Mouse (Mus musculus): Measurements from ENCODE around the gene Myo6.
A peak's percentile ranks its signal among the peaks of the same experiment; 100 is the strongest.

Myo6 gene

DNA sequence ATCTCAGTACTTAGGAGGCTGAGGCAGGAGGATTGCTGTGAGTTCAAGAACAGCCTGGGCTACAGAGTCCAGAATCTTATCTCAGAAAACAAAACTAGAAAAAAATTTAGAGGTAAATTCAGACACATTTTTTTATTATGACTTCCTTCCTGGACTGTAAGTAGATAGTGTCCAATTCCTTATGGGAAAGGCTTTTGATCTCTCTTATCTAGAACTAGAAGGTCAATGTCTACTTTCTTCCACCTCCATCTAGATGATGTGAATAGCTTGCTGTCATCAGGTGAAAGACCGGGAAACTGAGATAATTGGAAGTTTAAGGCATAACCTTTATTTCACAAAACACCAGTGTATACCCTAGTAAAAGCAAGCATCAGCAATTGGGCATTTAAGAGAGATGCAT lies 16.9 kb downstream of the Myo6 start:
- no peak for DNase-seq (ENCODE audit: low read depth, low spot score)

DNA sequence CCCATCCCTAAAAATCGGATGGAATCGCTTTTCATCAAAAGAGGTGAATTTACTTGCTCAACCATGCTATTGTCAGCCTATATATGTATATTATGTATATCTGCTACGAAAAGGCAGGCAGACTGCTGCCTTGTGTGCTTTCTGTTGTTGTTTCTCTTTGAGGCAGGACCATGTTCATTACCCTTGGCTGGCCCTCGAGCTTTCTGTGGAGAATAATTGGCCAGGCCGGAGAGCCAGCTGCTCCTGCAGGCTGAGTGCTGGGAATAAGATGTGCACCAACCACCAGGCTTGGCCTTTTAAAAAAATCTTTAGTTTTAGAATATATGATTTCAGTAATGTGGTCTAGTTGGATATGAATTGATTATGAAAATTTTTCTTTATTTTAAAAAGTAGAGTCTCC lies 19.3 kb downstream of the Myo6 start:
- DNase-seq (ENCODE audit: low read depth, low spot score) = no peak

DNA sequence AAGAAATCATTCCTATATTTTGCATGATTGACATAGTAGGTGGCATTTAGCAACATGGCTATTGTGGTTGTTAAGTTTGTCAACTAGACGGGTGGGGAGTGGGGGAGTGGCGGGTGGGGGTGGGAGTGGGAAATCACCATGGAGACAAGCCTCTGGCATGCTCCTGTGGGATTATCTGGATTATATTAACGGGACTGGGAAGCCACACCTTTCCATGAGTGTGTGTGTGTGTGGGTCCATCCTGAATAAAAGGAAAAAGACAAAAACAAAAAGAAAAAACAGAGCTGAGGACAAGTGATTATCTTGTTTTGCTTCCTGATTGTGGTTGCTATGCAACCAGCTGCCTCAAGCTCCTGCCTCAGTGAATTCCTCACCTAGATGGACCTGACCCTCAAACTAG lies 20.9 kb downstream of the Myo6 start:
- DNase-seq (ENCODE audit: low read depth, low spot score) = no peak

DNA sequence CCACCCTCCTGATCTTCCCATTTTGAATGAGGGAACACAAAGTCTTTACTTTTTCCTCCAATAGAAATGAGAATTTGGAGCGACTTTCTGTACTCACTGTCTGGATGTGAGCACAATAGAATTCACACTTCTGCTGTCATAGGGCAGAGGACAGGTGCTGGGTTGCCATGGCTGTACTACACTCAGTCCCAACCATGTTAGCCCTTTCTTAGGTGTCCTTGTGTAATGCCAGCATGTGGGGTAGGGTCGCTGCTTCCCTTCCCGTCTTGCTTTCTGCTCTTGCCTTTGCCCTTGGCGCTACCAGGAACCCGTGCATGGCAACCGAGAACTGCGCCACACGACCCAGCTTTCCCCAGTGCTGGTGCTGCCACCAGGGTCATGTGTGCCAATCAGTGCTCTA lies 21.9 kb downstream of the Myo6 start:
- DNase-seq (ENCODE audit: low read depth, low spot score) = no peak

DNA sequence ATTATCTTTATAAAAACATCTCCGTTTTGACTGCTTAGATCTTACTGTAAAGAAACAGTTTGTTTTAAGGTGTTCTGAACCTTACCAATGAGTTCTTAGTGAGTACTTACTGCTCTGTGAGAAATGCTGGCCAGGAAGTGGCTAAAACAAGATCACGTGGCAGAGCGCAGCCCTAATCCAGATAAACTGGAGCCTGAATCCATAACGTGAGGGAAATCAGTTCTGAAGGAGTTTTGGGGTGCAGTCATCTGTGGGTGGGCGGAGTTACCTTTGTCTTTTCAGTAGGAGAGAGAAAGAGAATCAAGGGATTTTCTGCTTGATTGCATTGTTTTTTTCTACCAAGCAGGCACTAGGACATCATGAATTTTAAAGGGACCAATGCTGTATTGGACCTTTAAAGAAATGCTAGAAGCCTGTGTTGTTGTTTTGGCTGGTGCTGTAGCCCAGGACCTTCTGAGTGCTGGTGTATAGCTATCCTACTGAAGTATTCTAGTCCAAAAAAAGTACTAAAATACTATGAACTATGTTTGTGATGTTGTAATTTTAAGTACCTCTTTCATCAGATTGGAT lies 23.6 kb downstream of the Myo6 start:
- DNase-seq (ENCODE audit: low read depth, low spot score) = no peak

DNA sequence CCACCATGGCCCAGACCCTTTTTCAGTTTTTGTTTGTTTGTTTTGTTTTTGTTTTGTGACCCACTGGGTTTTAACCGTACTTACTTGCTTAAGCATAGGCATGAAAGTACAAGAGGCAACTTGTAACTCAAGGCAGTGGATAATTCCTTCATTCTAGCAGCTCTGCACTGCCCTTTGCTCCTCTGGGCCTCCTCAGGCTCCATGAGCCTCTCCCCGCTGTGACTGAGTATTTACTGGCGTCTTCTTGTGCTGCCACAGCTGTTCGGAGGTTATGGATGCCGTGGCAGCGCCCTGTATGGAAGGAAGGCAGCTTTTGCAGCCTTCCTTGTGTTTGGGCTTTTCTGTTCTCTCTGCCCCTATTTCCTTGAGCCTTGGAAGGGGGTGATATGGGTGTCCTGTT lies 26.4 kb downstream of the Myo6 start:
- DNase-seq (ENCODE audit: low read depth, low spot score) = no peak

DNA sequence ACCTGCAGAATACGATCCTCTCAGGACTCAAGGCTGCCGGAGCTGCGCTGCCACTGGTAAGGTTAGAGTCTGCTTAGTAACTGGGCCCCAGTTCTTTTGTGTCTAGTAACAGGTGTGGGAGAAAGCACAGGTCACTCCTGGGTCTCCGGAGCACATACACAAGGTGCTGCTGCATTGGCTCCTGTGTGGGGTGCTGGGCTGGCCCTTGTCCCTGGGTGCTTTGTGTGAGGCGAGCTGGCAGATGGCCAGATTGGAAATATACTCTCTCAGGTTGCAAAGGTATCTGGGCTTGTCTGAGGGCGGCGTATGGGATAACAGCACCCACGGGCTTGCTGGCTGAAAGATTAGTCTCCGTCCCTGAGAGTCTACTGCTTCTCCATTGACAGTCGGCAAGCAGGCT lies 27.5 kb downstream of the Myo6 start:
- DNase-seq (ENCODE audit: low read depth, low spot score) = no peak

DNA sequence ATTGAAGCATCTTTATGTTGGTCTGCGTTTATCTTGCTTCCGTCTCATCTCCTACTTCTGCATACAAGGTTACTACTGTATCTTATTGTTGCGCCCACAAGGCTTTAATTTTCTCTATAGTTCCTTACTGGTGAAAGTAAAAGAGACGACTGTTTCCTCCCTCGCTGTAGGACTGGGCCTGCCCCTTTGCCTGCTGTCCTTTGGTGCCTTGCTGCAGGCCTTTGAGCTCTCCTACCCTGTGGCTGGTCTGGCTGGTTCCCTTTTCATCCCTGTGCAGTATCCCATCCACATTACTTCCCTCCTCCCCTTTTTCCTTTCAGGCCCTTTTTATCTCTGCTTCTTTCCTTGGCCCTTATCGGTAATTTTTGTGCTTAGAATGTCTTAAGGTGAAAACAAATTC lies 29.6 kb downstream of the Myo6 start:
- no peak for DNase-seq (ENCODE audit: low read depth, low spot score)

DNA sequence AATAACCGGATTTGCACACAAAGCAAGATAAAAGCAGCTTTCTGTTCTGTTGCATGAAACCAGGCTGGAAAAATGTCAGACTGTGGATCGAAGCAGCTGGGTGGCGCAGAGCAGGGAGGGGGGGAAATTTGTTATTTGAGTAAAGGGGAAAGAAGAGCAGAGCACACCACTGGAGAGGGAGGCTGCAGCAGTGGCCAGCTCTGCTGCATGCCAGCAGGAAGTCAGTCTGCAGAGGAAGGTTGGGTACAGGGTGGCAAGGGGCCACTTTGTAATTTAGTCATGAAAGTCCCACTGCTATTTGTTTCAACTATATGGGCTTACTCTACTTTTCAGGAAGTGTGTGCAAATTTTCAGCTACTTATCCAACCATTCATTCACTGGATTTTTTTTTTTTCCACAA lies 31.3 kb downstream of the Myo6 start:
- DNase-seq (ENCODE audit: low read depth, low spot score) = no peak

DNA sequence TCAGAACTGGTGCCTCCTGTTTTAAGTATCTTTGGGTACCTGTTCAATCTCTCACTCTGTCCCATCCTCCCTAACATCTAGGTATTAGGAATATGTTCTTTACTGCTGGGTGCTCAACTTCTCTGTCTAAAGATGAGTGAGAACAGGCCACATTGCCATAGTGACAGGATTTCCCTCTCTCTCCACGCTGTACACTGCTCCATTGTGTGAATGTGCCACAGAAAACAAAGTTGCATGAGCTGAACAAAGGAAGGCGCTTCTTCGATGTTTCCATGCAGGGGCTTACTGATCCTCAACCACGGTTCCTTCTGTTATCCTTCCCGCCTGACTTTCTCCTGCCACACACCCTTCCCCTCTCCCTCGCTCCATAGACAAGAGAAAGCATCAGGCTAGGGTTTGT lies 32.4 kb downstream of the Myo6 start:
- DNase-seq (ENCODE audit: low read depth, low spot score) = no peak

DNA sequence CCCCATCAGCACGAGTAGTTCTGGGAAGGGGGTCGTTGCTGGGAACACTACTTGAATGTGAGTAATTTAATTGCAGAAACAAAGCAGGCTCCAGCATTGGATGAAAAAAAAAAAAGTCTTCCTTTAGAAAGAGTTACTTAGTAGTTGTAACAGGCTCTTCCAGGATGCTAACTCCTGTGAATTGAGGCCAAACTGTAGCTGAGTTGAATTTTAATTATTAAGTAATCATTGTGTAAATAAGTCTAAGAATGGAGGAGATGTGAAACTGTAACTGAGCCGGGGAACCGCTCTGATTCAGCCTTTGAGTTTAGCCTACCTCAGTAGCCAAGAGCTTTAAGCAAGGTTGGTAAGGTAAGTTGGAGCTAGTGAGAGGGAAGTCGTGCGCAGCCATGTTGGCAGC lies 36.0 kb downstream of the Myo6 start:
- DNase-seq (ENCODE audit: low read depth, low spot score) = no peak

DNA sequence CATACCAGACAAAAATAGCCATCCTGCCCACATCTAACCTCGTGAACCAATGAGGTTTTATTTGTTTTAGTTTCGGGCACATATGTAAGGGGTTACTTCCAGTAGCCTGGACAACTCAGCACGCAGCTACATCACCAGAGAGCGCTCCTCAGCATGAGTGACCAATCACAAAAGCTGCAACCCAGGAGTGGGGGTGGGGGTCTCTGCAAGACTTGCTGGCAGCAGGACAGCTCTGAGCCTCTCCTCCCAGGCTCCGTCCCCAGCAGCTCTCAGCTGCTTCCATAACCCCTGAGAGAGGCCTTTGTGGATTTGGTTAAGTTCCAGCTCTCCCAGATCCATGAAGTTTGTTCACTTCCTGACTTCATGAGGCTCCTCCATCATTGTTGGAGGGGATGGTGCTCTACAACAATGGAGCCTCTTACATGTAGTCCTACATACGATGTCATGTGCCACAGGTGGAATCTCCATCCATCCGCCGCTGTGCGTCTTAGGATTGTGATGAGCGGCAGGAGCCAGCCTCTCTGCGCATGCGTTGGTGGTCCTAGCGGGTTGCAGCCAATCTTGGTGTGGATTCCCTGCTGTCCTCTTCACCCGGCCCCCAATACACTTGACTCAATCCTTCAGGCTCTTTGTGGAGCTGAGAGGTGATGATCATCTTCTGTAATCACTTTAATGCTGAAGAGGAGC lies 37.7 kb downstream of the Myo6 start:
- no peak for DNase-seq (ENCODE audit: low read depth, low spot score)

DNA sequence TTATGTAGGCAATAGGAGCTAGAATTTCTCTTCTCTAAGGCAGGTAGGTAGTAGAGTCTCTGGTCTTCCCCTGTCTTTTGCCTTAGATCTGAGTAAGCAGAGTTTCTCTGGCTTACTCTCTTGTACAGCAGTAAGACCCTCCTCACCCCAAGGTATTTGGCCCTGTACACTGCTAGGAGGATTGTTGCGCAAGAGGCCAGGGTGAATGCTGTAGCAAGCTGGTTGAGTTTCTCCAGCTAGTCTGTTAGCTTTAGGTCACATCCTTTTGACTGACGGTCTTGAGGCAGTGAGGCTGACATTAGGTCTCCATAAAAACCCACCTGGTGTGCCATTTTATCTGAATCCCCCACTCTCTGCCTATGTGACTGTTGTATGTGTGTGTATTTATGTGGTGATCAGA lies 43.9 kb downstream of the Myo6 start:
- DNase-seq (ENCODE audit: low read depth, low spot score) = no peak

DNA sequence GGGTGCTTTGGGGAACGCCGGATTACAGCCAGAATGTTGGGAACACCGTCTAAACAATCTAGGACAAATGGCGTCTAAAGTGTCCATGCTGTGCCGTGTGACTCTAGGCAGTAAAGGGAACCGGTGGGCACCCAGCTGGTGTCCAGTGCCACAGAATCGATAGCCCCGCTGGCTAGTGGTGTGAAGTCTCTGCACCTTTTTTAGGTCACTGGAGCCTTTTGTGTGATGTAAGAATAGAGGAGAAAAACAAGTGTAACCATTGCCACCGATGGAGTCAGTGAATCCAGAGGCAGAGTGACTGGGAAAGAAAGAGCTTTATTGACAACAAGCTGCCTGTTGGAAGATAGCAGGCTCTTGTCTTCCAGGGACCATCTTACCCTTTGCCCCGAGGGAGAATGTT lies 44.6 kb downstream of the Myo6 start:
- DNase-seq (ENCODE audit: low read depth, low spot score) = no peak

DNA sequence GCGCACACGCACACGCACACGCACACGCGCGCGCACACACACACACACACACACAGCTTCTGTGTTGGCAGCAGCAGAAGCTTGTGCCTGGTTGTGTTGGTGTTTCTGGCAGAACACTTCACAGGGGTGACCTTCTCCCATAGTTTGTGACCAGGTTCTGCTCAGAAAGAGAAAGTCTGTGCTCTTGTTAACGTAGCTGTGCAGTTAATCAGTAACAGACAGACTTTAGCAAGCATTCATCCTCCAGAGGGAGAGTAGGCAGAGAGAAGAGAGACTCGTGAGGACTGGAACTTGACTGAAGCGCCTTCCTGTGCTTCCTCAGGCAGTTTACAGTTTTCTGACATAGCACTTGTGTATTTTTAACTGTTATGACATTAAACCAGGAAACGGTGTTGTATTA lies 45.3 kb downstream of the Myo6 start:
- DNase-seq (ENCODE audit: low read depth, low spot score) = no peak

DNA sequence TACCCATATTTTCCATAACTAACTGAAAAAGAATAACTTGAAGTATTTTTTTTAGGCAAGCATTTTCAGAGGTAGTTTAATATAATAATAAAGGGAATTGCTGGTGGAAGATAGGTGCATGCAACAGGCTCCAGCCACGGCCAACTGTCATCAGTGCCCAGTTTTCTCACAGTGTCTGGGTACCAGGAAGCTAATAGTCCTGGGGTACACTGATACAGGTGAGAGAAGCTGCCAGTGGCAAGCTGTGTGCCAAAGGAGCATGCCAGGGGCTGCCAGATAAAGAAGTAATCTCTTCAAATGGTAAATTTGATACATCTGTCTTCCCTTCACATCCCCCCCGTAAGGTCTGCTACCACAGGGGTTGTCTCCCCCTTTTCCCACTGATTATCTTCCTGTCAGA lies 48.6 kb downstream of the Myo6 start:
- DNase-seq (ENCODE audit: low read depth, low spot score) = no peak

DNA sequence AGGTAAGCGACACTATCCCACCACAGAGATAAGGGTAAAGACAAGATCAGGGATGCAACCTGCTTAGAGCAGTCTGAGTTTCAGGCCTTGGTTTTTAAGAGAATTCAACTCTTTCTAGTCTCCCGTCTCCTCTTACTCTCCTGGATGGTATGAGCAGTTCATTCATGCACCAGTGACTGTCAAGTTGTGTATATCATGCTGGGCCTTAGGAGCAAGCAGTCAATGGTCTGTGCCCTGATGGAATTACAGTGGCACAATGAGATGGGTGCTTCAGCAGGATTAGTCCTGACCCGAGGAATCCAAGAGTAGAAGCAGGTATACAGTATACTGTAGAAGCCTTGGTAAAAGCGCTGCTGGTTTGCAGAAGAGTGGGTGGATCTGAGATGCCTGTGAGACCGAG lies 50.7 kb downstream of the Myo6 start:
- no peak for DNase-seq (ENCODE audit: low read depth, low spot score)

DNA sequence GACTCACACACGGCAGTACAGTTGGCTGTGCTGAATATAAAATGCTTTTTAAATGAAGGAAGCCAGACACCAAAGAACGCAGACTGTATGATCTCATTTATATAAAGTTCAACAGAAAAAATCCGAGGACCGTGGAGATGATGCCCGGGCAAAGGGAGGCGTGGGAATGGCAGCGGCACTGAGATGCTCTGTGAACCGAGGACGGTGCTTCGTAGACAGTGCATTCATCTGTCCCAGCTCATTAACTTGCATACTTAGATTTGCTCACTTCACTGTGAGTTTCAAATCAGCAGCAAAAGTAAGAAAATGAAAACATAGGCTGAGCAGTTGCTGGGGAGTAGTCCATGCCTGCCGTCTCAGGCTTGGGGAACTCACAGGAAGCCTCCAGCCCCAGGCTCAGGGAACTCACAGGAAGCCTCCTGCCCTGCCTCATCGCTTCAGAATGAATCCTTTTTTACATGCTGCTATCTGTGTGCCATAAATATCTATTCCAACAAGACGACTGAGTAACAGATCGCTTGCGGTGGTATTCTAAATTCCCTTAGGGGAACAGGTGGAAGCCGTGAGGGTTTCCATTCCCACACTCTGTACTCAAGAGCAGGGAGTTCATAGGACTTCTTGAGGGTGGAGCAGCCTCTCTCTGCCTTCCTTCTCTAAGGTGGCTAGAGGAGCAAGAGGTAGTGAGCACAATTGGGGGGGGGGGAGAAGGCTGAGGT lies 52.1 kb downstream of the Myo6 start:
- DNase-seq (ENCODE audit: low read depth, low spot score) = no peak

DNA sequence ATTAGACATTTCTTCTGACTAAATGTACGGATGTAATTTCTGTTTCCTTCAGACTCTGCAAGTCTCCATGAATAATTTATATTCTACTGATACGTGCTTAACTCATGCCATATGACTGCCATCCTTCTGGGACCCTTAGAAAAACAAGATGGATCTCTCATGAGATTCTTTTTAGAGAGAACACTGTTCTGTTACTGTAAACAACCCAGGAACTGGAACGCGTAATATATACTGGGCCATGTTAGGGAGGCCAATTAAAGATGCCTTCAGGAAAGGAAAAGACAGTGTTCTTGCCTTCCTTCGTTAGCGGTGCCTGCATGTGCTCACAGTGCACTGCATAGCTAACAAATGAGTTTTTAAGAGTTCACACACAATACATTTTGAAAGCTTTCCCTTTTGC lies 53.9 kb downstream of the Myo6 start:
- no peak for DNase-seq (ENCODE audit: low read depth, low spot score)

DNA sequence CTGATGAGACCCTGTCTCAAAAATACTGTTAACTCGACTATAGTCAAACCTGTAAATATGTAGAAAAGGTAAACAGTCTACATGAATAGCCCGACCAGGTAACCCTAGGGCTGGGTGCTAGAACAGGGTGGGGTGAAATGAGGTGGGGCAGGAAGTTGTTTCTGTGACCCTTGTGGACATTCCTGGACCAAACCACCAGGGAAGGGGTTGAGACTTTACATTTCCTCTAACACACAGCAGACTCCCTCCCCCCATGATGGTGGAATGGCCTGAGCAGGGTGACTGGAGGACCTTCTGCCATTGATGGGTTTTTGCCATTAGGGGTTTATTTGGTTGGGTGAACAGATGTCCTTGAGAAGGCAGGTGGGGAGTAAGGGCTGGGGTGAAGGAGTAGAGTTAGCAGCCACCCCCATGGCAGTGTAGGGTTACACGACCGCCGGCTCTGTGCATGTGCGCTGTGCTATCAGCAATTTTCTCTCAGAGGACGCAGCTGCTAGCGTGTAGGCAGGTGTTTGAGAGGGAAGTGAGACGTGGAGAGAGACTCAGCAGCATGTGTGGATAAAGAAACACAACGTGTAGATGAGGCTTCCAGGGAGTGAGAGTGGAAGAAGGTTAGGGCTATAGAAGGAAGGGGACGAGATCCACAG lies 59.3 kb downstream of the Myo6 start:
- DNase-seq (ENCODE audit: low read depth, low spot score) = peak; percentile 89

DNA sequence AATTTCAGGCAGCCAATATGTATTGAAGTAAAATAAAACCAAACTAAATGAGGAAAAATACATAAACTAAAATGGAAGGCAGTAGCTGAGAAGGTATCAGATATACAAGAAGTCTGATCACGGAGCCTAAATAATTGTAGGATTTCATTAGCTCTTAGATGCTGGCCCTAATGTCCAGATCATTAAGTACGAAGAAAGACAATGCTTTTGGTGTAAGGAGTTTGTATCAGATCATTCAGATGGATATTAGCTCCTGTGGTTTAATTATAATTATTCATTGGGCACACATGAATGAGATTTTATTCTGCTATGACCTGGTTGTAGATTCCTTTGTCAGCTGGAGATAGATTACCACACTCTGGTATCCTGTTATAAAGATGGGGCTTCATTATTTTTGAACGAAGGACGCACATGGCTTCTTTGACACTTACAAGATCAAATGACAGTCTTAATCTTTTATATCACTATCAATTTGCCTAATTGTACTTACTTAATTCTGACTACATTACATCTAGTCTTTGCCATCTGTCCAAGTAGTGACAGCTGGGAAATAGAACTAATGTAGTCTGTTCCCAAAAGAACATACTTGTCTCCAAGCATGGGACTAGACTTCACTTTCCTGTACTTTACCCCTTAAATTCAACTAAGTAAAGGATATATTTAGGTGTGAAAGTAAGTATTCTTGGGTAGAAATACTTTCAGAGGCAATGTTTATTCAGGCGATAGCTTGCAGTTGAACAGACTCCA lies 61.9 kb downstream of the Myo6 start:
- DNase-seq (ENCODE audit: low read depth, low spot score) = no peak

DNA sequence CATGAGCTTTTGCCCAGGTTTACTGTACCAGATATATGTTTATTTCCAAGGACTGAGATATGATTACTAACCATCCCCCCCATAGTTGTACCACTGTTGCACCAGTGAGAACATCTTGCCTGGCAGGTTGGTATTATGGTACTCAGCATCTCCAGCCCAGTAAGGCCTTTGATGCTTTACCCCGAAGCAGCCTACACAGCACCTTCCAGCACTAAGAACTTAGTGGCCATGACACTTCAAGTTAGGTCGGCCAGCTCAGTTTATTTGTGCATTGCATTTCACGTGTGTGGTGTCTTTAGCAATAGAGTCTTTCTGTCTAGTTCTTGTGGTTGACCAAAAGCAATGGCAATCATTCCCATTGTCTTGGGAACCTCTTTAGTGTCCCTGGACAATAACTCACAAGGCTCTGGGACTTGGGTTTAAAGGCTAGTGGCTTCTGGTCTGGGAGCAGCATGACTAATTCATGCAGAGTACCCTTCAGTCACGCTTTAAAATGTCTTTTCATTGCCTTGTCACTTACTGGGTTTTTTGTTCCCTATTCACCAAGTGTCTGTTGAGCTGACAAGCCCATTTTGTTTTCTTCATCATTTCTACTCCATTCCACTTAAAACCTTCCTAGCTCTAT lies 69.1 kb downstream of the Myo6 start:
- DNase-seq (ENCODE audit: low read depth, low spot score) = no peak
